Mouse (Mus musculus) megakaryocyte, embryonic 14.5 days (primary cell): ENCODE data around the gene Ank3. TPM values are rescaled to one million over a fixed set of nuclear protein-coding genes. Genes with fewer than 3 reads are reported as not detected.

Source experiments
- H3K27me3 ChIP-seq: replicated peaks from 2 replicates; pipeline ENCODE3; 2012; ENCODE audit warnings: inconsistent platforms
- H3K36me3 ChIP-seq: replicated peaks from 2 replicates; pipeline ENCODE3; 2012; ENCODE audit warnings: low read length, inconsistent platforms, mixed read lengths
- H3K4me1 ChIP-seq: 2 replicates; pipeline ENCODE4 v1.6.1; 2012; ENCODE audit warnings: inconsistent platforms
- H3K4me3 ChIP-seq: replicated peaks from 2 replicates; pipeline ENCODE3; 2012; ENCODE audit warnings: moderate library complexity, mild to moderate bottlenecking, inconsistent platforms
- H3K9me3 ChIP-seq: 2 replicates; pipeline ENCODE4 v1.6.1; 2012; ENCODE audit warnings: inconsistent platforms
- FLI1 ChIP-seq: IDR thresholded peaks from 2 replicates; pipeline ENCODE4 v1.6.1; 2012; ENCODE audit warnings: low read length, inconsistent platforms, mixed read lengths
- GATA1 ChIP-seq: IDR thresholded peaks from 3 replicates; pipeline ENCODE4 v1.6.1; 2012; ENCODE audit warnings: mixed read lengths, low read length, inconsistent platforms, borderline replicate concordance
- polyA plus RNA-seq: library from polyadenylated mRNA; stranded (reverse); fragments of >175 nt; gene quantifications from 2 replicates; pipeline ENCODE4 v1.2.3, GENCODE M21; 2012; ENCODE audit warnings: low replicate concordance; ENCODE audit not compliant: insufficient read depth

Gene Ank3
- polyA plus RNA-seq, 1 experiment: 4.4 TPM

GRCm38 (mm10) chr10:69446566-69446965 is 48.0 kb downstream of the Ank3 start:
- no peak for TF ChIP-seq GATA1
- no peak for TF ChIP-seq FLI1
- H3K4me3 ChIP-seq: no peak overlapping the region
- H3K4me1 ChIP-seq: no peaks in the 10 kb centered on the region
- H3K27me3 ChIP-seq: no peaks in the 10 kb centered on the region
- peaks cover 4% of the 10 kb centered on the region for H3K9me3 ChIP-seq
- H3K36me3 ChIP-seq: no peaks in the 10 kb centered on the region

DNA sequence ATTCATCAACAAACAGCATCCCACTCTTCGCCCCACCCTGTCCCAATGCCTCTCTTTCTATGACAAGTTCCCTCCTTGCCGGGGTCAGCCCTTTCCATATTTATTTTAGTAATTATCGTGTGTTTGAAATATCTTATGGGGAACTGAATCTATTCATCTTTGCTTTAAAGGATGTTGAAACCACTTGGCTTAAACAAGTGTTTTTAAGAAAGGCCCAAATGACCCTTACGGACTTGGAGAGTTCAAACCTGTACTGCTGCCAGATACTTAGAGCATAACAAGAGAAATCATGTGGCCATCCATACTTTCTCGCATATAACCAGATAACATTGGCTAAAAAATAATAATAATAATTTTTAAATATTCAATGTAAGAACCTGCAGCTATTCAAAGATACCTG is 48.7 kb downstream of the Ank3 start:
- Histone ChIP-seq H3K4me3 (no peak overlapping the region), H3K9me3 (peaks cover 2% of the 10 kb centered on the region), H3K36me3 (no peaks in the 10 kb centered on the region), H3K27me3 (no peaks in the 10 kb centered on the region), H3K4me1 (no peaks in the 10 kb centered on the region)
- TF ChIP-seq GATA1 (no peak), FLI1 (no peak)

GRCm38 (mm10) chr10:69448174-69448573 is 49.6 kb downstream of the Ank3 start:
- Histone ChIP-seq H3K4me3 (no peak overlapping the region), H3K27me3 (no peaks in the 10 kb centered on the region), H3K9me3 (no peaks in the 10 kb centered on the region), H3K36me3 (no peaks in the 10 kb centered on the region), H3K4me1 (no peaks in the 10 kb centered on the region)
- TF ChIP-seq GATA1 (no peak), FLI1 (no peak)

- no peaks in the 10 kb centered on the region for H3K27me3 ChIP-seq
- no peaks in the 10 kb centered on the region for H3K4me1 ChIP-seq
- no peak for TF ChIP-seq GATA1
- no peak for TF ChIP-seq FLI1
- H3K36me3 ChIP-seq: no peaks in the 10 kb centered on the region
- no peak overlapping the region for H3K4me3 ChIP-seq
- no peaks in the 10 kb centered on the region for H3K9me3 ChIP-seq
Observed at GRCm38 (mm10) chr10:69451006-69451405, 52.4 kb downstream of the Ank3 start.

DNA sequence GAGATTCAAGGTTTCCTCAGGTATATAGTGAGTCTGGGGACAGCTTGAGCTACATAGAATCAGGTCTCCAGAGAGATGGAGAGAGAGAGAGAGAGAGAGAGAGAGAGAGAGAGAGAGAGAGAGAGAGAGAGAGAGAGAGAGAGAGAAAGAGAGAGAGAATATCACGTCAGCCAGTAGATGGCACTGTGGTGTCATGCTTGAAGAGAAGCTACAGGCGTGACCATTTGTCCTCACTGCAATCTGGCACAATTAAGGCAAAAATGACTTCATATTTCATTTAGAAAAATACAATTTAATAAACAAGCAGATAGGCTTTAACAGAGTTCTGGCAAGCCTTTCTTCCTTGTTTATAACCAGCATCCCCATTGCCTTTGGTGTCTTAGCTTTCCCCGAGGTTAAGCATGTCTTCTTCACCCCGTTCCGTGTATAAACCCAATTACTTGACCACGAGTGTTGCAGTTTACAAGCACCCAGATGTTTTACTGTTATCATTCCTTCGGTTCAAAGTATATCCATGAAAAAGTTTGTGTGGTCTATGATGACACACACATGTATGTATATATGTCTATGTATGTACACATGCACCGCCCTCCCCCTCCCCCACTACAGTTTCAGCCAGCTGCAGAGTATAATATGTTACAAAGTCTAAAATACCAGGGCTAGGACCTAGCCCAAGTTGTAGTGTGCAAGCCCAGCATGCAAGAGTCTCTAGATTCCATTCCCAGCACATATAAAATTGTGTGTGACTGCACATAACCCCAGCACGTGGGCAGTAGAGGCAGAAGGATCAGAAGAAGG is 53.8 kb downstream of the Ank3 start:
- no peaks in the 10 kb centered on the region for H3K27me3 ChIP-seq
- no peaks in the 10 kb centered on the region for H3K9me3 ChIP-seq
- no peaks in the 10 kb centered on the region for H3K4me1 ChIP-seq
- H3K36me3 ChIP-seq: no peaks in the 10 kb centered on the region
- TF ChIP-seq FLI1 (no peak), GATA1 (no peak)
- H3K4me3 ChIP-seq: no peak overlapping the region

DNA sequence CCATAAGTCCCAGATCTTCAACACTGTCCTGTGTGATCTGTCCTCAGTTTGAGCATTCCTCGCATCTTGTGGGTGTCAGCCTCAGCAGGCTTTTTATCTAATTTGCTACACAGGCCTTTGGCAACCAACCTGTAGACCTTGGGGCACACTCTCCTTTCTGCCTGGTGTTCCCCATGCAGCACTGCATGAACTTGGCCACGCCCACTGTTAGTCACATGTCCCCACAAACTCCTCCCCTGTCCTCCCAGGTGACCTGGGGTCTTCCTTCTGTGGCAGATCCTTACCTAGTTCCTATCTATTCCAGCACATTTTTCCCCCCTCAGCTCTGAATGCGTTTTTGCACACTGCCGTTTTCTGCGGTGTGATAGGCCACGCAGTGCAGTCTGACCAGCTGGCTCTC is 55.0 kb downstream of the Ank3 start:
- no peaks in the 10 kb centered on the region for H3K9me3 ChIP-seq
- no peaks in the 10 kb centered on the region for H3K27me3 ChIP-seq
- TF ChIP-seq FLI1 (no peak), GATA1 (no peak)
- no peaks in the 10 kb centered on the region for H3K4me1 ChIP-seq
- H3K36me3 ChIP-seq: no peaks in the 10 kb centered on the region
- H3K4me3 ChIP-seq: no peak overlapping the region

DNA sequence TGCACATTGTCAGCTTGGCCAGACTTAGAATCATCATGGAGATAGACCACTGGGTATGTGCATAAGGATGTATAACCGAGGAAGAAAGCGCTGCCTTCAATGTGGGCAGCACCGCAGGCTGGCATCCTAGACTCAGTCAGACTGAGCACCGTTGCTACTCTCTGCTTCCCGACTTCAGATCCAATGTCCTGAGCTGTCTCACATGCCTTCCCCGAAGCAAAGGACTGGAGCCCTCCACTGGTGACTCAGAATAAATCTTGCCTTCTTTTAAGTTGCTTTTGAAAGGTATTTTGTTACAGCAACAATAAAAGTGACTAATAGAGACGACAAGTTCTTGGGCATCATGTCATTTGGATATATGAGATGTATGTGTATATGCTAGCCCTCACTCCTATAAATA is 55.9 kb downstream of the Ank3 start:
- Histone ChIP-seq H3K4me1 (no peaks in the 10 kb centered on the region), H3K9me3 (no peaks in the 10 kb centered on the region), H3K36me3 (no peaks in the 10 kb centered on the region), H3K4me3 (no peak overlapping the region), H3K27me3 (no peaks in the 10 kb centered on the region)
- no peak for TF ChIP-seq GATA1
- TF ChIP-seq FLI1: no peak

DNA sequence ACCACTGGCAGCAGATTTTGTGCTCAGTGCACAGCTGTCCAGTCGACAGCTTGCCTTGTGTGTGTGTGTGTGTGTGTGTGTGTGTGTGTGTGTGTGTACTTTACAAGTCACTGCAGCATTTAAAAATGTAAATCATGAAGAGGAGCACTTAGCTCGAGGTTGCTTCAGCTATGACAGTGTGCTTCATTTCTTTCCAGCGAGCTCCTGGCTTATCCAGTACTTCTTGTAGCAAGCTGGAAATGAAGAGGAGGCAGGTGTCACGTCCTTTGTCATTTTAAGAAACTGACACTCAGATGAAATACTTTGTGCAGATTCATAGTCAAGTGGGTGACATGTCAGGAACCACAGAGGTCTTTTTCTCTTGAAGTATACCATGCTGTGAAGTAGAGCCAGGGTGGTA is 66.3 kb downstream of the Ank3 start:
- Histone ChIP-seq H3K4me3 (no peak overlapping the region), H3K27me3 (no peaks in the 10 kb centered on the region), H3K4me1 (no peaks in the 10 kb centered on the region), H3K36me3 (no peaks in the 10 kb centered on the region), H3K9me3 (peaks cover 13% of the 10 kb centered on the region; the same call in 1 of the 2 replicates)
- TF ChIP-seq FLI1 (no peak), GATA1 (no peak)

GRCm38 (mm10) chr10:69465558-69466200 is 67.1 kb downstream of the Ank3 start:
- no peaks in the 10 kb centered on the region for H3K36me3 ChIP-seq

GRCm38 (mm10) chr10:69466201-69466585 is 67.6 kb downstream of the Ank3 start:
- H3K36me3 ChIP-seq: no peaks in the 10 kb centered on the region
- TF ChIP-seq FLI1: no peak
- no peak for TF ChIP-seq GATA1

More at GRCm38 (mm10) chr10:69465558-69466200, 67.1 kb downstream of the Ank3 start:
- Histone ChIP-seq H3K27me3 (no peaks in the 10 kb centered on the region), H3K4me3 (no peak overlapping the region), H3K9me3 (peaks cover 13% of the 10 kb centered on the region; the same call in 1 of the 2 replicates), H3K4me1 (no peaks in the 10 kb centered on the region)
- TF ChIP-seq FLI1 (no peak), GATA1 (no peak)

More at GRCm38 (mm10) chr10:69466201-69466585, 67.6 kb downstream of the Ank3 start:
- no peaks in the 10 kb centered on the region for H3K27me3 ChIP-seq
- peaks cover 13% of the 10 kb centered on the region; the same call in 1 of the 2 replicates for H3K9me3 ChIP-seq
- H3K4me3 ChIP-seq: no peak overlapping the region
- no peaks in the 10 kb centered on the region for H3K4me1 ChIP-seq
